Mouse (Mus musculus): Measurements from ENCODE around the gene Mageb2. TPM values are rescaled to one million over a fixed set of nuclear protein-coding genes. Genes with fewer than 3 reads are reported as not detected.
"Not testable (repeated sequence)": the region's sequence is repeated elsewhere in the genome, so short reads cannot be mapped to it uniquely, and the experiment has no call there.

Mageb2 gene
- not detected for total RNA-seq (2021)
- long read RNA-seq, experiment 1 = 0 reads
- long read RNA-seq, experiment 2 = 0 reads

DNA sequence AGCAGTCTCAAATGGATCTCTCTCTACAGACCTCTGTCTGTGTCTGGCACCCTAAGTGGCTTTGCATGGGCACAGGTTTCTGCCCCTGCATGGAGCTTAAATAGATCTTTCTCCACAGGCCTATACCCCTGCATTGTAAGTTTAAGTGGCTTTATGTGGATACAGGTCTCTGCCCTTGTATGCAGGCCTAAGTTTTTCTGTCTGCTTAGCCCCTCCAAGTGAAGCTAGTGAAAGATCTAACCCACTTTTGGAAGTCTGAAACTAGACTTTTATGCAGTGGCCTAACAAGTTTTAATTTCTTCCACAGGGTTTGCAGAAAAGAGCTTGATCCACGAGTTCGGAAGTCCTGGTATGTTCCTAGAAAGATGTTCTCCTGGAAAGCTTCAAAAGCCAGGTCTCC is at the start of gene Mageb2:
TSS of gene Mageb2 (plus strand) at position 301 of the 400 bp plus-strand sequence.
- DNase-seq = not testable (repeated sequence)

DNA sequence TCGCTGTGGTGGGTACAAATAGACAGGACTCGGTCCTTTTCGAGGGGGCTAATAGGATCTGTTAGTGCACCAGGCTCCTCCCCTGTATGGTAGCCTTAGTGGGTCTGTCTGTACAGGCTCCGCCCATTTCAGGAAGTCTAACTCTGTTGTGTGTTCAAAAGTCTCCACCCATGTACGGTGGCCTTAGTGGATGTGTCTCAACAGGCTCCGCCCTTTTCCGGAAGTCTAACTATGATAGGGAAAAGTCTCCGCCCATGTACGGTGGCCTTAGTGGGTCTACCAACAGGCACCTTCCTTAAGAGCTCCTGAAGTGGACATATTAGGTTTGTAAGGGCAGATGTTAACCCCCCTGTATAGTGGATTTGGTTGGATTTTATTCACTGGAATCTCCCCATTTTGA is 18.2 kb upstream of the Mageb2 start:
- not testable (repeated sequence) for DNase-seq

Other genes with a start within 250 kb of the Mageb2 start
- gene Gm5072, start 60.8 kb downstream of the Mageb2 start, total RNA-seq (2021) = not detected
- not detected for gene Gm8914, start 148.4 kb downstream of the Mageb2 start, total RNA-seq (2021)
- not detected for gene 1700084M14Rik, start 244.2 kb downstream of the Mageb2 start, total RNA-seq (2021)